Mouse (Mus musculus) heart, adult 2 months (tissue): ENCODE data around the gene Slc24a2. TPM values are rescaled to one million over a fixed set of nuclear protein-coding genes. Genes with fewer than 3 reads are reported as not detected.
A peak's percentile ranks its signal among the peaks of the same experiment; 100 is the strongest.

Source experiments
- DNase-seq, 2 experiments: peaks; one replicate each; pipeline ENCODE4 v3.0.0; 2021
- H3K27ac ChIP-seq: fragments of 200-600 bp; 2 replicates; pipeline ENCODE4 v1.8.1; 2022
- H3K27me3 ChIP-seq: fragments of 200-500 bp; 2 replicates; pipeline ENCODE4 v1.6.1; 2012; ENCODE audit warnings: mild to moderate bottlenecking, low read length, inconsistent platforms, mixed read lengths; ENCODE audit not compliant: control insufficient read depth, insufficient read depth
- H3K36me3 ChIP-seq: fragments of 200-500 bp; 2 replicates; pipeline ENCODE4 v1.6.1; 2012; ENCODE audit warnings: low read length, inconsistent platforms; ENCODE audit not compliant: control insufficient read depth, insufficient read depth
- H3K4me1 ChIP-seq: fragments of 200-500 bp; 2 replicates; pipeline ENCODE4 v1.6.1; 2011; ENCODE audit warnings: low read length; ENCODE audit not compliant: control insufficient read depth, insufficient read depth
- H3K4me3 ChIP-seq: fragments of 200-600 bp; 2 replicates; pipeline ENCODE4 v1.8.1; 2022
- H3K79me2 ChIP-seq: fragments of 200-500 bp; replicated peaks from 2 replicates; pipeline ENCODE4 v1.6.1; 2012; ENCODE audit warnings: mild to moderate bottlenecking, inconsistent platforms, low read length, moderate library complexity, mixed read lengths; ENCODE audit not compliant: control insufficient read depth, insufficient read depth
- H3K9ac ChIP-seq: fragments of 200-500 bp; 2 replicates; pipeline ENCODE4 v1.6.1; 2012; ENCODE audit warnings: low read depth, mild to moderate bottlenecking, control low read depth, inconsistent platforms, low read length, mixed read lengths
- CTCF ChIP-seq: fragments of 200-600 bp; IDR thresholded peaks from 2 replicates; pipeline ENCODE4 v1.8.1; 2022; ENCODE audit warnings: antibody characterized with exemption, mild to moderate bottlenecking, moderate library complexity
- EP300 ChIP-seq: fragments of 200-500 bp; IDR thresholded peaks from 2 replicates; pipeline ENCODE4 v1.6.1; 2011; ENCODE audit warnings: low read depth, low read length, control low read depth; ENCODE audit not compliant: insufficient read depth
- POLR2A ChIP-seq: fragments of 200-500 bp; IDR thresholded peaks from 2 replicates; pipeline ENCODE4 v1.6.1; 2011; ENCODE audit warnings: mild to moderate bottlenecking, low read depth, low read length, control low read depth; ENCODE audit not compliant: insufficient read depth
- WGBS: fragments of 180-500 bp; shearing (Covaris S2); methylation state at CpG from one replicate; pipeline ENCODE4 v1.1.7; 2018; 5-methylcytosine and 5-hydroxymethylcytosine counted together
- intact Hi-C: fragments of 180-260 bp; cut with DNase I; formaldehyde crosslinking; loops from one replicate; pipeline ENCODE4 v1.15.1; 2025
- polyA plus RNA-seq: library from polyadenylated mRNA; depleted of rRNA; stranded (reverse); fragments of >200 nt; gene quantifications from 2 replicates; pipeline ENCODE4 v1.2.3, GENCODE M21; 2012
- total RNA-seq, 2 experiments: library from RNA; stranded (reverse); gene quantifications; 2 replicates each; pipeline ENCODE4 v1.2.3; 2021

The Slc24a2 gene
- total and polyA plus RNA-seq, 3 experiments, result 0.66 to 2.5 (median 1.0) TPM

DNA sequence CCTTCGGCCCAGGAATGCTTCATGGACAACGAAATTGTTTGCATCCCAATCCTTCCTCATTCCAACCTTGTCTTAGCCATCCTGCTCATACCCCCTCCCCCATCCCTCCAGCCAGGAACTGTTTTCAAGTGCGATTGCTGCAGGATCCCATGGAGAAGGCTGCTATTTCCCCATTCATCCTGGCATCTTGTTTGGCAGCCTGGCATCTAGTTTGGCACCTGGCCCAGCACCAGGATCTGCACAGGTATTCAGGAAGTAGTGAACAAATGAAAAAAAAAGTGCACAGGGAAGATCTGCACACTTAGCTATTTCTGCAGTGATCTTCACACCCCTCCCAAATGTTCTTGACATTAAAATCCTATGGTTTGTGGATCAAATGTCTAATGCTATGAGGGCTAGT, 53.2 kb downstream of the Slc24a2 start:
- H3K27ac ChIP-seq, result no peak overlapping the region
- intact Hi-C loops, result no loop called here
- no peaks in the 10 kb centered on the region for H3K27me3 ChIP-seq
- no peaks in the 10 kb centered on the region for H3K79me2 ChIP-seq
- no peaks in the 10 kb centered on the region for H3K4me1 ChIP-seq
- WGBS, result 44% methylated on average over 3 of the region's 3 CpGs
- H3K9ac ChIP-seq, result no peak overlapping the region
- no peak overlapping the region for H3K4me3 ChIP-seq
- TF ChIP-seq CTCF (no peak), POLR2A (no peak), EP300 (no peak)
- no peaks in the 10 kb centered on the region for H3K36me3 ChIP-seq
- no peak for DNase-seq

DNA sequence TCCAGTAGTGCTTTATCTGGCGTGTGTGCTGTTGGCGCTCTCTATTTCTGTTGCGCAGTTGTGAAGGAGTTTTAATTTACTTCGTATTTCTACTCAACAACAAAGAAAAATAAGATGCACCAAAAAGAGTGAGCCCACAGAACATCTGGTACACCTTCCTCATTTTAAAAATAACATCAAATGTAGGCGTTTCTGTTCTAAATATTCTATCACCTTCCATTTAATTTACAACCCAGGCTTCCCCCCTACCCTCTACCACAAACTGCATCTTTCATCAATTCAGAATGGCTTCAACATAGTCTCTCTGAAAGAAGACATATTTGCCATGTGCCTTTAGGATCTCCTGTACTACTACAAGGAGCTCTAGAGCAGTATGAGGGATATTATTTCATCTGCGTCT, 66.3 kb downstream of the Slc24a2 start:
- Histone ChIP-seq H3K27me3 (no peaks in the 10 kb centered on the region), H3K79me2 (no peaks in the 10 kb centered on the region), H3K4me3 (no peak overlapping the region), H3K27ac (no peak overlapping the region), H3K36me3 (no peaks in the 10 kb centered on the region), H3K9ac (no peak overlapping the region), H3K4me1 (no peaks in the 10 kb centered on the region)
- no peak for TF ChIP-seq EP300
- no peak for TF ChIP-seq POLR2A
- no peak for TF ChIP-seq CTCF
- DNase-seq, result no peak
- WGBS, result 70% methylated on average over 6 of the region's 6 CpGs
- intact Hi-C loops, result no loop called here

DNA sequence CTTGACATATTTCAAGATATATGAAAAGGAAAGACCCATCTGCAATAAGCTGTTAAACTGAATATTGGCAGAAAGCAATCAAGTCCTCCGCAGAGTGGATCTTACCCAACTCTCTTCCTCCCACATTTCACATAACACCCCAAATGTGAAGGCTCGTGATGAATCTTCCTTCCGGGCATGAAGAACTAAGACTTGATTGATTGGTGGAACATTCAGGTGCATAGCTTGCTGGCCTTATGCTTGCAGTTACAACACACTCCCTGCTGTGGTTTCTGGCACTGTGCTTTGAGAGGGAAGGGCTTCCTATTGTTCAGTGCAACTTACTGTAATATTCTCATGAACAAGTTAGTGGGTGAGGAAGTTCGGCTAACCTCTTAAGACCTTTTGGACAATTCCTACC, 72.2 kb downstream of the Slc24a2 start:
- Histone ChIP-seq H3K36me3 (no peaks in the 10 kb centered on the region), H3K4me3 (no peak overlapping the region), H3K4me1 (no peaks in the 10 kb centered on the region), H3K27ac (no peak overlapping the region), H3K9ac (no peak overlapping the region), H3K79me2 (no peaks in the 10 kb centered on the region), H3K27me3 (no peaks in the 10 kb centered on the region)
- TF ChIP-seq POLR2A (no peak), EP300 (no peak), CTCF (no peak)
- no peak for DNase-seq
- 65% methylated on average over 4 of the region's 4 CpGs for WGBS
- intact Hi-C loops, result no loop called here

DNA sequence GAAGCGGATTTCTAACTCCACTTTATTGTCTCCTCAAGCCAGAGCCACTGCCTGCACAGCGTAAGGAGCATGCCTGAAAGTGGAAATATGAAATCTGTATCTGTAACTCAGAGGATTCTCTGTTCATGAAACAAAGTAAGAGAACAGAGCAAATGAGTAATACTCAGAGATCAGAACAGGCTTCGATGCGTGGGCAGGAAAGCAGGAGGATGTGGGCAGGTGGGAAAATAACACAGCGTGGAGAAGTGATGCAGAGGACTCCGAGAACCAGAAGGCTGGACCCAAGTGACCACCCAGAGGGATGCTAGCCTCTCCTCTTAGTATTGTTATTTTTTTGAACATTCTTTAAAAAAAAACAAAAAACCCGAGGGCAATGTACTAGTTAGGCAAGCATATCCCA, 78.3 kb downstream of the Slc24a2 start:
- Histone ChIP-seq H3K4me3 (no peak overlapping the region), H3K79me2 (no peaks in the 10 kb centered on the region), H3K36me3 (no peaks in the 10 kb centered on the region; the same call in 1 of the 2 replicates), H3K9ac (no peak overlapping the region), H3K4me1 (peaks cover 4% of the 10 kb centered on the region), H3K27me3 (no peaks in the 10 kb centered on the region), H3K27ac (no peak overlapping the region)
- no peak for DNase-seq
- 79% methylated on average over 7 of the region's 7 CpGs for WGBS
- TF ChIP-seq POLR2A, result no peak
- no peak for TF ChIP-seq EP300
- TF ChIP-seq CTCF, result no peak
- intact Hi-C loops, result no loop called here

DNA sequence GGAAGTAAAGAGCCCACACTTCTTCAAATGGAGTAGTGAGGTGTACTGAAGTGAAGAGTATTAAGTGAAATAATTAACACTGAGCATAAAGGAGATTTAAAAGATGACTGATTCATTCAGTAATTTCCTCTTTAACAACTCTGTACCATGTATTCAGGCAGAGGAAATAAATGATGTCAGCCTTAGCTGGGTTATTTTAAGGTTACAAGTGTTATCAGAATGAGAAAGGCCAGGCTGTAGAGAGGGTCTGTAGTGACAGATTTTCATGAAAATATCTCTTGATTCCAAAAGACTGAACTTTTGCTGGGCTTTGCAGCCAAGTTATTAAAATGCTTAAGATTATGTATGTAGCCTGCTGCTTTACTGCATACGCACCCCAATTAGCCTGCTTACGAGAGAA, 80.7 kb downstream of the Slc24a2 start:
- H3K4me1 ChIP-seq, result peaks cover 4% of the 10 kb centered on the region

DNA sequence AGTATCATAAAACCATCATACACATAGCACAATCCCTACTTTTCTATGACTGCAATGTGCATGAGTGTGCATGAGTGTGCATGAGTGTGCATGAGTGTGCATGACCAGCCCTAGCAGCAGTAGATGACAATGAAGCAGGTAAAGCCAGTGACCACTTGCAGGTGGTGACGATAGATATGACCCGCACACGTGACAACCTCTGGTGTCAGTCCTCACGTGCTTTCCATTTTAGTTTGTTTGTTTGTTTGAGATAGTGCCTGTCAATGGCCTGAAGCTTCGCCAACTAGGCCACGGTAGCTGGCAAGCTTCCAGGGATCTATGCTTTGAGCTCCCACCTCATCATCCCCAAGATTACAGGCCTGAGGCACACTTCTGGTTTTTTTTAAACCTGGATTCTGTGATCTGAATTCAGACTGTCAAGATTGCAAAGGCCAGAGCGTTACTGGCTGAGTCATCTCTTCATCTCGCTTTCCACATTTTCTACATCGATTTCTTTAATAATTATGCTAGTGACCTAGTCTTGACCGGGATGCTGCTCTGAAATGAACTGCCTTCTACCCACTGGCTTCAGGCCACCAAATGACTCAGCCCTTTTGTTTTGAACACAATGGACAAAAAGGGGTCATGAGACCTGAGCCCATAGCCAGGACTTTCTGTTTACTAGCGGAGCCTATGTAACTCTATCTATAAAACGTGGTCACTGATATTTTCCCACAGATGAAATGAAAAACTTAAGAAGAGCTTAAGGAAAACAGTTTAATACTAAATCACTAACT, 88.5 kb downstream of the Slc24a2 start:
- TF ChIP-seq CTCF (no peak), POLR2A (no peak), EP300 (no peak)
- intact Hi-C loops, result no loop called here
- 12% methylated on average over 12 of the region's 12 CpGs for WGBS
- Histone ChIP-seq H3K27me3 (no peaks in the 10 kb centered on the region), H3K36me3 (0 out of 2 replicates have a peak, but pooled peaks cover 1% of the 10 kb centered on the region), H3K27ac (peak overlapping the region; percentile 19; the same call in 1 of the 2 replicates), H3K4me3 (no peak overlapping the region), H3K79me2 (0 out of 2 replicates have a peak, but pooled peaks cover 1% of the 10 kb centered on the region), H3K9ac (no peak overlapping the region), H3K4me1 (peaks cover 4% of the 10 kb centered on the region)
- peak; percentile 15 to 24 for DNase-seq

More for the DNA sequence above, 80.7 kb downstream of the Slc24a2 start:
- TF ChIP-seq POLR2A (no peak), CTCF (no peak), EP300 (no peak)
- no peak overlapping the region for H3K4me3 ChIP-seq
- intact Hi-C loops, result no loop called here
- H3K9ac ChIP-seq, result no peak overlapping the region
- 62% methylated on average over 2 of the region's 2 CpGs for WGBS
- DNase-seq, result no peak
- no peaks in the 10 kb centered on the region; the same call in 1 of the 2 replicates for H3K36me3 ChIP-seq
- no peak overlapping the region for H3K27ac ChIP-seq
- H3K79me2 ChIP-seq, result 0 out of 2 replicates have a peak, but pooled peaks cover 1% of the 10 kb centered on the region
- H3K27me3 ChIP-seq, result no peaks in the 10 kb centered on the region
